Mouse (Mus musculus) CD8-positive naive resting alpha-beta T cell, adult 2 months (primary cell): ENCODE results near the gene Xdh.
"Not testable (repeated sequence)": the region's sequence is repeated elsewhere in the genome, so short reads cannot be mapped to it uniquely, and the experiment has no call there.

Experiments
- DNase-seq, 2 experiments: peaks; one replicate each; pipeline ENCODE4 v3.0.0; 2022; ENCODE audit warnings: low read depth in 2 of 2, low spot score in 2 of 2

Xdh gene

DNA sequence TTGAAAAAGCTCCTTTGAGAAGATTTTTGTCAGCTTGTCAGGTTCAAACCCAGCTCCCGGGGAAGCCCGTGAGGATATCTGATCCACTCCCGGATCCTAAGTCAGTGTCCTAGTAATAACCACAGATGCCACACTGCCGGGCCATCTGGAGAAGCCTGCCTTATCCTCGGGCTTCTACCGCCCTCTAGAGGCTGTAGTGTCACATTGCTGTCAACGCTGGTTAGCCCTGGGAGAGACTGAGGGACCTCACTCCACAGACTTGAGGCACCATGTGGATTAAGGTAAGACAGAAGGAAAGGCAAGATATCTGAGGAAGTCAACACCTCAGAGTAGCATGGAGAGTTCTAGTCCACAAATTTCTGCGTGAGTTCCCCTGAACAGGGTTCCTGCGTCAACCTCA lies 67.8 kb downstream of the Xdh start:
- DNase-seq, result peak; percentile 58 to 67

DNA sequence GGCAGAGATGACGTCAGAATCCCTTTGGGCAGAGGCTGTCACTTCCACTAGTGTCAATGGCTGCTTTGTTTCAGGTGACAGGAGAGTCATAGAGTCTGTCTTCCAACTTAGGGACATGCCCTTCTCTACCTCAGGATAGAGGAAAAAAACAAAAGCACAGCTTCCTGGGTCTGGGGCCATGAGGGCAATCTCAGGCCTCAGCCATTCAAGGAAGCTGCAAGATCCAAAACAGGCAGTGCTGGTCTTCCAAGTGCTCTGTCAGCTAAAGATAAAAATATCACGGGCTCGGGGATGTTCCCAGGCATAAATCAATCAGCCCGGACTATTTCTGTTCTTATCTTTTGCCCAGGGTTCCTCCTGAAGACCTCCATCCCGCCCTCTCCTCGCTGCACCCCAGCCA lies 68.7 kb downstream of the Xdh start:
- DNase-seq, result no peak

DNA sequence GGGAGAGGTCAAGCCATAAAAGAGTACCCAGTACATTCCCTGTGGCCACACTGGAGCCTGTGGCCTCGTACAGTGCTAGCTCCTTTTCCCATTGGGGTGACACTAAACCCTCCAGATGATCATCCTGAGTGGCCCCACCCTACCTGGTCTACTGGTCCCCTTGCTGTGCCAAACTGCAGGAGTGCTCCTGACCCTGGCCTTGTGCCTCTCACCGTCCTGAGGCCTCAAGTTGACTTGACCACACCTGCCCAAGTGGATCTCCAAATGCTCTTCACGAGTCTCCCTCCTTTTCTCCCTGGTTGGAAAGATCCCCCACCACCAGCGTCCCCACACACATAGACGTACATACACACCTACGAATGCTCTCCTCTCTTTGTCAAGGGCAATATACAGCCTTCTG lies 69.7 kb downstream of the Xdh start:
- no peak for DNase-seq

DNA sequence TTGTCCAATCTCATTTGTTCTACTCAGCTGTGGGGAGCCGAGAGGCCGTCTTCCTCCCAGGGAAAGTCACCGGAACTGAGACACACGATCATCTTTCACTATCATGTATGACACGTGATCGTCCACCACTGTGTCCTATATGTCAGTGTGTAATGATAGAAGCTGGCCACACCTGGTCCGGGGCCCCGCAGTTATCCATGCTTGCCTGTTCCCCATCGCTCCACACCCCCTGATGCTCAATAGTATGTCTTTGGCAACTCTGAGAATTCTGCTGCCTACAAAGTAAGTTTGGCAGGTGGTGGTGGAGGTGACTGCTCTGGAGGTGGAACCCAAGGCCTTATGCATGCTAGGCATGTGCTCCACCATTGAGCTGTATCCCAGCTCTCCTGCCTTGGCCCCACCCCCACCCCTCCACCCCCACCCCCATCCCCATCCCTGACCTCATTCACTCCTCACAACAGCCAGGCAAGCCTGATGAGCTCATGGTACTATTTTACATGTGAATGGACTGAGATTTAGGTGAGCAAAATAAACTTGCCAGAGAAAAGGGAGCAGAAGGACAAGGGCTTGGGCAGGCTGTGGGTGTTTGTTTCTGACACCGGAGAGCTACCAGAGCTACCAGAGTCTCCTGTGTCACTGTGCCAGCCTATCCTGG lies 70.6 kb downstream of the Xdh start:
- no peak for DNase-seq

DNA sequence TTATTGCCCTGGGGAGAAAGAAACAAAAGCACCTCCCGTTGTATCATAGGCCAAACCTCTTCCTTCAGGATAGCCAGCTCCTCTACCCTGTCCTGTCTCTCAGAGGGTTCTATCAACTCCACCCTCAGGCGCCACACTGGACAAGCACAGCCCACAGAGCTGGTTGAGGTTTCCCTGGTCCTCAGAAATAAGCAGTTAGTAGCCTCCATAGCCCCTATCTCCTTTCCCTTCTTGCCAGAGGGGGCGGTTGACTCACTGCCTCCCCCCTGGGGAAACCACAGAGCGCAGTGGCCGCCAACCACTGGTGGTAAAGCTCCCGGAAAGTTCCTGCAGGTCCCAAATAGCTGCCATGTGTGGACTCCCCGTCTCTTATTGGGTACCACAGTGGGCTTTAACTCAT lies 74.3 kb downstream of the Xdh start:
- no peak for DNase-seq

DNA sequence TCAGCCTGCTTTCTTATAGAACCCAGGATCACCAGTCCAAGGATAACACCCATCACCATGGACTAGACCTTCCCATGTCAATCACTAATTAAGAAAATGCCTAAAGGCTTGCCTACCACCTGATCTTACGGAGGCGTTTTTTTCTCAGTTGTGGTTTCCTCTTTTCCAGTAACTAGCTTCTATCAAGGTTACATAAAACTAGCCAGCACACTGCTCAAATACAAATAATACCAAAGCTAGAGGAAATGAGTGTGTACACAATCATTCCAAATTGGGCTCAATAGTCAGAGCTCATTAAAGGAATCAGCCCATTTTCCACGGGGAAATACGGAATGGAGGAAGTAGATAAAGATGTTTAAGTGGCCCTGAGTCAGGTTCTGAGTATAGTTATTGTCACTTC lies 74.7 kb downstream of the Xdh start:
- no peak for DNase-seq

DNA sequence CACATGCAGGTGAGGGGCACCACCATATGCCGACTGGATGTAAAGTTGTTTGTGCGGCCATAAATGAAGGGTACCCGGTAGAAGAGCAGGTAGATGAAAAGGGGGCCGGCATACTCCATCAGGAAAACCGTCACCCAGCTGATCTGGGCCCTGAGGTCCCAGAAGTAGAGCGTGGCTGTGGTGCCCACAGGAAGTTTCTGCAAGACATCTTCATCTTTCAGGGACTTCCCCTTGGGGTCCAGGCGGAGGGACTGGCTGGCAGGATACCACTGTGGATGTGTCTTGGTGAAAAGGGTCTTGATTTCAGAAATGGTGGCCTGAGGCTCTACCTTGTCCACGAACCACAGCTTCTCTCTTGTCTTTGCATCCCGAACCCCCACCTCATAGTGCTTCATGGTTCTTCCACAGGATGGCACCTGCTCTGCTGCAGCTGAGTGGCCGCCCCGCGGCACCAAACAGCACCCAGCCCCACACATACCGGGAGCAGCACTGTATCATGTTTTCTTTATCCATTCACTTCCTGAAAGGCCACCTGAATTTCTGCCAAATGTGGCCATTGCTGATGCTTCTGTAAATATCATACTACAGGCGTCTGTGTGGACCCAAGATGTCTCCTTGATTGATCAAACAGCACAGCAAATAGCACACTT lies 78.9 kb downstream of the Xdh start:
- no peak for DNase-seq

DNA sequence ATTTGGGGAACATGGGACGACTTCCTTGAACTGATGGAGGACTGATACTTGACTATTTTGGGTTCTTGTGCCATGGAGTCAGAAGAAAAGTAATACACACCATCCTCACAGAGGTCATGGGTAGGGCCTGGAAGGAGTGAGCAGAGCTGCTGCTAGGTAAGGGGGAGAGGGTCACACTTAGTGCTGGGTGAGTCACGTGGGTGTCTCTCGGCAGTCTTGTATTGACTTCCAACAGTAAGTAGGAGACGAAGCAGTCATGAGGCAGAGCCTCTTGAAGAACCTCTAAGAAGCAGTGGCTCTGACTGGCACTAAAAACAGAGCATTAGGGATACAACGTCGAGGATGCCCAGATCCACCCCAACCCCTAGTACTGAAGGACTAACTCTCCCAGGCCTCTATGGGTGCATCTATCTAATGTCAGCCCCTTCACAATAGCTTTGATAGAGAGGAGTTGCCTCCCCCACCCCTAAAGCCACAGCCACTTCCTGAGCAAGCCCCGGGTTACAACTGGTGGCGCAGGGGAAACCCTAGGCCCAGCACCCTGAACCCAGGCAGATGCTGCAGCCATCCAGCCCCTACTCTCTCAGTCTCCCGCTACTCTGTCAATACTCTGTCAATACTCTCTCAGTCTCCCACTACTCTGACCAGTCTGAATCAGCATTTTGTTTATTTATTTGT lies 80.8 kb downstream of the Xdh start:
- DNase-seq, result peak; percentile 48 to 64

DNA sequence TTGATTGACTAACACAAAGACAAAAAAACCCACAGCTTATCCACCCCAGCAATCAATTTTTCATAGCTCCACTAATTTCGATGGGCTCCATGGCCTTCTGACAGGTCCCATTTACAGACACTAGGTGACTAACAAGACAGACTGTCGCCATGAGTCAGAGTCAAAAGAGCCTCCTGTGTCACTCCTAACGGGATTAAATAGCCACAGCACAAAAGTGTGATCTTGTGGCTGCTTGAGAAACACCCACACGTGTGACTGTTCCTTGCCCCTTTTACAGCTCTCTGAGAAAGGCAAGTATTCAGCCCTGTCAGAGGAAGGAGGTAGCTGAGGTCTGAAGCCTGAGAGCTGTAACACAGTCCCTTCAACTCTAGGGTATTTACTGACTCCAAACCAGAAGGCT lies 96.3 kb downstream of the Xdh start:
- DNase-seq, result no peak

DNA sequence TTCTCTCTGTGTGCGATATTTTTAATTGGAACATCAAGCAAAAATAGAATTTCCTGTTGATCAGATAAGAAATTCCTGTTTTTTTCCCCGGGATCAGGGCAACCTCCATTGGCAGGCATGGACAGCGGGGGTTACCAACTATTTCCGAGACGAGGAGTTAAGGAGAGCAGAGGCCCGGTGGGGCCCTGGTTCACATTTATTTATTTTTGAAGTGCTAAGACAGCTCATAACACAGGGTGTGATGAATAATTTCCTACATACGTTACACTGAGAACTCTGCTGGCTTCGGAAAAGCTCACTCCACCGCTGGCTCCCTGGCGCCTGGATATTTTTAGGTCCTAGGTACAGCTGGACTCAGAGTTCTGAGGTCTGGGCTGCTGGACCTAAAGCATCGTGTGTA lies 97.0 kb downstream of the Xdh start:
- no peak for DNase-seq

DNA sequence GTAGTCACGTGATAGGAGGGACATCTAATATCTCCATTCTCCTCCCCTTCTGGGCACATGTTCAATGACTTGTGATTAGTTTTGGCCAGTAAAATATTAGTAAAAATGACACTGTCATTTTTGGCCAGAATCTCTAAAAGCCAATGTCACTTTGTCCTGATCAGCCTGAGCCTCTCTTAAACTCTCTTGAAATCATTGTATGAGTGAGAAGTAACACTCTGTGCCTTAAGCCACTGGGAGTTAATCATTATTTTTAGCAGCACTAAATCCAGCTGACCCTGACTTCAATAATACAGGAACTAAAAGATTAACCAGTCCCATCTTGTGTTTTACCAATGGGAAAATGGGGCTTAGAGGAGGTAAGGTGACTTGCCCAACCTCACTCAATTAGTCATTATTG lies 102.6 kb downstream of the Xdh start:
- DNase-seq, result no peak

DNA sequence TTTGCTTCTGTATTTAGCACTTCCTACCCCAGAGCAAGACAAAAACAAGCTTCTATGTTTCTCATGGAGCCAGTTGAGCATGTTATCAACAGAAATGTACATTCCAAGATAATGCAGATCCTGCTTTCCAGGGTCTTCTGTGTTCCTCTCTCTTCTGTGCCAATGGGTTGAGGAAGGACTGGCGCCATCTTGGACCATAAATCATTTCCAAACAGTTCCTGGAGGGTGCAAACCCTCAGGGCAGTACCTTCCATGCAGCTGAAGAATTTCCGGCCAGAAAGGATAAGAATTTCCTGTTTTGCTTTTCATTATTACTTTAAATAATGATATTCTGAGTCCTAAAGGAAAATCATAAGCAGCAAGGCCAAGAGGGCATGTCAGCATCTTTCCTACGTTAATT lies 104.4 kb downstream of the Xdh start:
- DNase-seq, result no peak

DNA sequence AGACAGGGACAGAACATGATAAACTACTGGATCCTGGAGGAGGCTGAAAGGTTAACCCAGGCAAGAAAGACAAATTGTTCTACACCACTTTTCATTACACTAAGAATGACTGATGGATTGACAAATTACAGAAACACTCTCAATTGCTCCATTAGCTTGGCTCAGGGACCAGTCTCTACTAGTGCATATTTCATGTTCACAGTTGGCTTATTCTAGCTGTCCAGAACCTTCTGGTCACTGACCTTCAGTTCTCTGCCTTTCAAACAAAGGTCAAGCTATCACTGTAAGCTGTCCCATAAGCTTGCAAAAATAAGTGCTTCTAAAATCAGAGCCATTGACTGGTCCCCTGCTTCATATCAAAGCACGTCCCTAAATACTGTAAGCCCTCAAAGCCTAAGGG lies 107.0 kb downstream of the Xdh start:
- no peak for DNase-seq

DNA sequence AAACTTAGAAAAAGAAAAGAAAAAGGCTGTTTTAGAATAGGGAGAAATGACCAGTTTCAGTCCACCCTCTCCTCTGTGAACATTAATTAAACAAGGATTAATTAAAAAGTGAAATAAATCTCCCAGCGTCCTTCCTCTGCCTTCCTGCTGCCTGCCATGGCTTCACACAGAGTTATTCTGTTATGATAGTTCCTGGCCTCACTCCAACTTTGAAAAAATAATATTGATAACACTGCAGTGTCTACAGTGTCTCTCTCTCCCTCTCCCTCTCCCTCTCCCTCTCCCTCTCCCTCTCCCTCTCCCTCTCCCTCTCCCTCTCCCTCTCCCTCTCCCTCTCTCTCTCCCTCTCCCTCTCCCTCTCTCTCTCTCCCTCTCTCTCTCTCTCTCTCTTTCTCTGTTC lies 110.1 kb downstream of the Xdh start:
- not testable (repeated sequence) for DNase-seq

DNA sequence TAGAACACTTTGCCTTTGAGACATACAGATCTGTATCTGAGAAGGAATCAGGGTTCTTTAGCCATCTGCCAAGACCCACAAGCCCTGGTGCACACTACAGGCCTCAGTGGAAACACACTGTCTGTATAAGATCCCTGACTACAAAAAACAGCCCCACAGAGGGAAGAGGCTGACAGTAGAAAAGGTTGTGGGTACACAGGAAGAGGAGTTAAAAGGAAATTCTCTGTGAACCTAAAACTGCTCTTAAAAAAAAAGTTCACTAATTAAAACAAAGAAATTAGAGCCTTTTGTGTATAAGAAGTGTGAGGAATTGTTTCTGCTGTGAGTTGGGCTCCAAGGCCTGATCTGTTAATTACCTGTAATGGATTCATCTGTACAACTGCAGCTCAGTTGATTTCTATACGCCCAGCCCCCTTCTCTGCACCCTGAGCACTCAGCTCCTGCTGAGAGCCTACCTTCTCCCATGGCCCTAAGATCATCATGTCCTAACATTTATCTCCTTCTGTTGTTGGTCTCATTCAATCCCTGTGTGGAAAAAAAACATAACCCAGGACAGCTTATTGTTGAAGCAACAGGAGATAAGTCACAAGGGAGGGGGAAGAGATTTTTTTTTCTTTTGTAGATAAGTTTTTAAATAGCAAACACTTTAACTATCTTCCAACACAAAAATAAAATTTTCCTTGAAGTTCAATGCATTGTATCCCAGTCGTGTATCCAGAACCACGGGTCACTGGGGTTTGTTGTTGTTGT lies 110.7 kb downstream of the Xdh start:
- DNase-seq, result no peak

DNA sequence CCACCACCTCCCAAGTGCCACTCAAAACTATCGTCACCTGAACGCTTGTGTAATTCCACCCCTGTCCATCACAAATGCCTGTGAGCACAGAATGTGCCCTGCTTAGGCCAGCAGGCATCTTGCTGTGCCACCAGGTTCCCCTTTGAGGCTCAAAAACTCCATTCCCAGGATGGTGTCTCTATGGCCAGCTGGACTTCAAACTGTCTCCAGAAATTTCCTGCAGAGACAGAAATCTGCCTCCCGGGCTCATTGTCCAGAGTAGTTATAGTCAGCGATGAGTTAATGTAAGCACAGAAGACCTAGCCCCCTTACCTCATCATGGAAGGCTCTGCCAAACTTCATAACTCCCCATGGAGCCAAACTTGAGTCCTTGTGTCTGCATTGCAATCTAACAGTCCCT lies 112.8 kb downstream of the Xdh start:
- DNase-seq, result no peak

DNA sequence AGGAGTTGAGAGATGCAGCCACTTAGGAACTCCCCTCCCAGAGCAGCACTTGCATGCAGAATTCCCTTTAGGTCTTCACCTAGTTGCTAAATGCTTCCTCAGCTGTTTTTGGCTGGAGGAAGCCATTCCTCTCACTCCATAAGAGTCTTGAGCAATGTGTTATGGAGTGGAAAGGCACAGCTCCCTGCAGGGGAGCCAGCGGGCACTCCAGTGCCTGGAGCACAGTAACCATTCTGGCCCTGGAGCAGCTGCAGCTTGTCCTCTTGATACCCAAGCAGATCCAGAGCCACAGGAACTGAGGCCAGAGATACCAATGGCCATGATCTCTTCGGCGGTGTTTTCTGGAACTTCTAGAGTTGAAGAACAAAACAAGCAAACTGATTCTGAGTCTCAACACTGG lies 113.4 kb downstream of the Xdh start:
- DNase-seq, result no peak
